Mouse (Mus musculus): ENCODE results near the gene Ssx2ip. TPM values are rescaled to one million over a fixed set of nuclear protein-coding genes. Genes with fewer than 3 reads are reported as not detected.
A peak's percentile ranks its signal among the peaks of the same experiment; 100 is the strongest.

Ssx2ip gene
- total RNA-seq, 2 experiments from 2014 or later = 91.0 to 91.6 TPM

DNA sequence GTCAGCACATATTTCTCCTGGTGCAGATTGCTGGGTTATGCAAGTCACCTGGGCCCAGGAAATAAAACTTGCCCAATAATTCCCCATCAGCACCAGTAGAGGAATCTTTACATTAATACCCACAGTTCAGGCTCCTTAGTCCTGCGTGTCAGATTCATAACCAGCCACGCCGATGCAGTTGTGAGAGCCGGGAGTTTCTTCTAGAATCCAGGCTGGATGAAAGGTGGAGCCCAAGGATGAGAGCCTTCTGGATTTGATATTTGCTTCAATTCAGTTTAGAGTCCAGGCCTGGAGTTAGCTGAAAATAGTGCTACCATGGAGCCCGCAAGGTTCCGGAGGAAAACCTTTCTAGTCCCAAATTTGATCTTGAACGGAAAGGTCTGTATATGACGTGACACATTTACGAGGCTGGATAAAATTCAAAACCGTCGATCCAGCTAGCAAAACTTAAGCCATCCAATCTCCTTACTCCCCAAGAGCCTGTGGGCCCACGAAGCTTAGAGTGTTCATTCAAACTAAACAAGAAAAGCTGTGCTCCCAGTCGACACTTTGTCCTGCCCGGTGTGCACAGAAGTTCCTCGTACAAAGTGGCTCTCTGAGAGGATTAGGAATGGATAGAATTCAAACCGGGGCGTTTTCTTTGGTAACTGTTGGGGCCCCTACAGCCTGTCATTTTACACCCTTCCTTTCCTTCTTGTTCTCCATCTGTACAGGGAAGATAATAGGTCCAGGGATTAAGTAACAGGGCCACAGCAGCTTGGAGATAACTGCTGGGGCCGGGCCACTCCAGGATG lies 968 bp downstream of the Ssx2ip start:
- DNase-seq (ENCODE audit: extremely low spot score in 1 of 2, low spot score in 2 of 2) = no peak
- intact Hi-C loops (cut with DNase I) = loop anchor here (2.0 kb wide), 1 partner anchor 61 kb away; no protein-coding TSS in a partner anchor
- peak overlapping the region; percentile 88 for H3K27ac ChIP-seq

GRCm38 (mm10) chr3:146406007-146406341 lies 1.5 kb downstream of the Ssx2ip start:
- Histone ChIP-seq H3K4me3 (peak overlapping the region; percentile 72), H3K27ac (no peak overlapping the region; the same call in 1 of the 2 replicates)
- no peak for DNase-seq (ENCODE audit: extremely low spot score in 1 of 2, low spot score in 2 of 2)
- TF ChIP-seq CTCF (IDR thresholded peaks at IDR 0.05) = no peak
- intact Hi-C loops (cut with DNase I) = no loop called here

More for the DNA sequence above, 968 bp downstream of the Ssx2ip start:
- TF ChIP-seq CTCF (IDR thresholded peaks at IDR 0.05) = no peak
- H3K4me3 ChIP-seq = peak overlapping the region; percentile 72

DNA sequence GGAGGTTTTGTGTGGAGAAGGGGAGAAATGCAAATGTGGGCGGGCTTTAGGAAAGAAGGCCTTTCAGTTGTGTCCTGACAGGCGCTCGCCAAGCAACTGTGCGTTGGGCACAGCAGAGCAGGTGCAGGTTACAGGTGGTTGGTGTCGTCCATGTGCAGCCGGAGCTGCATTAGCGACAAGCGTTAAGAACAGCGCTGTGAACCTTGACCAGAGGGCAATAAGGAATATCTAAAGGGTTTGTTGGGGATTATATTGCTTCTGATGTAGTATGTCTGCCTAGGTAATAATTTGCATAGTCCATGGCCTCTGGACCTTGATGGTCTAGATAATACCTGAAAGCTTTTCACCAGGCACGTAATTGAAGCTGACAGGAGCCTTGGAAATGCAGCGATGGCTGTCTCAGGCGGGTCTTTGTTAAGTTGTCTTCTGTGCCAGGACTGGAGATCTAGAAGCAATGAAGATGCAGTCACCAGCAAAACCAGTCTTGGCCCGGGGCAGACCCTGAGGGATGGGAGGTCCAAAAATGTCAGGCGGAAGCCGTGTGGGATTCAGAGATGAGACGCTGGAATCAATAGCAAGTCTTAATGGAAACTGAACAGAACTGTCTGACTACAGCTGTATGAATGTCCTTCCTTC lies 2.8 kb downstream of the Ssx2ip start:
- Histone ChIP-seq H3K27ac (no peak overlapping the region), H3K4me3 (peak overlapping the region; percentile 35)
- DNase-seq (ENCODE audit: extremely low spot score in 1 of 2, low spot score in 2 of 2) = no peak
- no peak for TF ChIP-seq CTCF (IDR thresholded peaks at IDR 0.05)
- intact Hi-C loops (cut with DNase I) = no loop called here

DNA sequence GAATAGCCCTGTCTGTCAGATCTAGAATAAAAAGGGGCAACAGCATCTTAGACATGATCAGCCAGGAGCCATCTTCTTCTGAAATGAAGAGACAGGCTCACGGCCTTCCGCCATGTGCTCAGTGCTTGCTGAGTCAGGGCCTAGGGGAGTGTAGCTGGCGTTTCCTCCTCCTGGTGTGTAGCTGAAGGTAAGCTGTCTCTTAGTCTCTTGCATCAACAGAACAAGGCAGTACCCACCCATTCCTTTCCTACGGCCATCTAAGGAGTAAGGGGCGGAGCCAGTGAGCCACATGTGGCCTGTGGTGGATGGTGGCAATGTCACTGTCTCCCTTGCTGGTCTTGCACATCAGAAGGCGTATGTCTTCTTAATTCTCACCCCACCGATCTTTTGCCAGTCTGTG lies 5.7 kb downstream of the Ssx2ip start:
- no peak for DNase-seq (ENCODE audit: extremely low spot score in 1 of 2, low spot score in 2 of 2)
- intact Hi-C loops (cut with DNase I) = no loop called here
- Histone ChIP-seq H3K4me3 (no peak overlapping the region), H3K27ac (no peak overlapping the region)
- no peak for TF ChIP-seq CTCF (IDR thresholded peaks at IDR 0.05)

GRCm38 (mm10) chr3:146412008-146412407 lies 7.6 kb downstream of the Ssx2ip start:
- no peak for DNase-seq (ENCODE audit: extremely low spot score in 1 of 2, low spot score in 2 of 2)
- intact Hi-C loops (cut with DNase I) = no loop called here
- Histone ChIP-seq H3K27ac (peak overlapping the region; percentile 28; the same call in 1 of the 2 replicates), H3K4me3 (no peak overlapping the region)
- TF ChIP-seq CTCF (IDR thresholded peaks at IDR 0.05) = no peak

GRCm38 (mm10) chr3:146412480-146412879 lies 8.0 kb downstream of the Ssx2ip start:
- Histone ChIP-seq H3K4me3 (no peak overlapping the region), H3K27ac (peak overlapping the region; percentile 28; the same call in 1 of the 2 replicates)
- intact Hi-C loops (cut with DNase I) = no loop called here
- no peak for TF ChIP-seq CTCF (IDR thresholded peaks at IDR 0.05)
- no peak for DNase-seq (ENCODE audit: extremely low spot score in 1 of 2, low spot score in 2 of 2)

GRCm38 (mm10) chr3:146413016-146413415 lies 8.6 kb downstream of the Ssx2ip start:
- no peak for DNase-seq (ENCODE audit: extremely low spot score in 1 of 2, low spot score in 2 of 2)
- TF ChIP-seq CTCF (IDR thresholded peaks at IDR 0.05) = no peak
- H3K4me3 ChIP-seq = no peak overlapping the region
- intact Hi-C loops (cut with DNase I) = no loop called here
- peak overlapping the region; percentile 10; the same call in 1 of the 2 replicates for H3K27ac ChIP-seq

GRCm38 (mm10) chr3:146413992-146414391 lies 9.6 kb downstream of the Ssx2ip start:
- intact Hi-C loops (cut with DNase I) = no loop called here
- H3K27ac ChIP-seq = no peak overlapping the region; the same call in 1 of the 2 replicates

GRCm38 (mm10) chr3:146414555-146414954 lies 10.1 kb downstream of the Ssx2ip start:
- intact Hi-C loops (cut with DNase I) = no loop called here
- Histone ChIP-seq H3K27ac (peak overlapping the region; percentile 8; the same call in 1 of the 2 replicates), H3K4me3 (no peak overlapping the region)
- TF ChIP-seq CTCF (IDR thresholded peaks at IDR 0.05) = no peak
- no peak for DNase-seq (ENCODE audit: extremely low spot score in 1 of 2, low spot score in 2 of 2)

More at GRCm38 (mm10) chr3:146413992-146414391, 9.6 kb downstream of the Ssx2ip start:
- H3K4me3 ChIP-seq = no peak overlapping the region
- no peak for DNase-seq (ENCODE audit: extremely low spot score in 1 of 2, low spot score in 2 of 2)
- TF ChIP-seq CTCF (IDR thresholded peaks at IDR 0.05) = no peak

DNA sequence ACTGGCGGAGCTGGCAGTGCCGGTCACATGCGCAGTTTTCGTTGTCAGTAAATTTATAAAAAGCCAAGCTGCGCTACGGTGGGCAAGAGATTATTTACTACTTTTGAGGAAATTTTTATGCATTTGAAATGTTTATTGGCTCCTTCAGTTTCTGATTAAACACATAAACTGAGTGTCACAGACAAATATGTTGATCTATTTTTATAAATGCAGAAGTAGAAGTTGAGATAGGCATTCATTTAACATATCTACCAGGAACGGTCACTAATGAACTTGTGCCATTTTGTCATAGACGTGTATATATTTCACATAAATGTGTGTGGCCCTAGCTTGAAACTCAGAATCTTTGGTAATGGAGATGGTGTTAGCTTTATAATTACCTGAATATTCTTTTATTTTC lies 13.4 kb downstream of the Ssx2ip start:
- no peak for TF ChIP-seq CTCF (IDR thresholded peaks at IDR 0.05)
- no peak for DNase-seq (ENCODE audit: extremely low spot score in 1 of 2, low spot score in 2 of 2)
- intact Hi-C loops (cut with DNase I) = no loop called here
- H3K4me3 ChIP-seq = no peak overlapping the region
- no peak overlapping the region for H3K27ac ChIP-seq

- intact Hi-C loops (cut with DNase I) = no loop called here
- no peak for DNase-seq (ENCODE audit: extremely low spot score in 1 of 2, low spot score in 2 of 2)
- no peak overlapping the region for H3K27ac ChIP-seq
- H3K4me3 ChIP-seq = no peak overlapping the region
- no peak for TF ChIP-seq CTCF (IDR thresholded peaks at IDR 0.05)
Measured at GRCm38 (mm10) chr3:146418901-146419300, 14.5 kb downstream of the Ssx2ip start.

DNA sequence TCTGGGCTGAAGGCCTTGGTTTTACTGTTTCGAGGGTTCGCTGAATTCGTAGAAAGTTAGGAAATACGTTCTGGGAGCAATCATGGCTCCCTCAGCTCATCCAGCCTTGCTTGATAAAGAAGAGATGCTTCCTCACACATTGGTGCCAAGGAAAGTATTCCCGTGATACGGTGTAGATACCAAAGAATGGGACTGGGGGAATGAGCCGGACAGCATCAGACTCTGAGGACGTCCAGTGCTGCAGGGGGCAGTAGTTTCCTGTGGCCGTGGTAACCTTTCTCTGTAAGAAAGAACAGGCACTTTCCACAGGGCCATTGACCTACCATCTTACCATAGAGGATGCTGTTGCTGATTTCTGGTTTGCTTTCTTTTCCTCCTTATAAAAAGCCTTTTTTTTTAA lies 15.1 kb downstream of the Ssx2ip start:
- TF ChIP-seq CTCF (IDR thresholded peaks at IDR 0.05) = no peak

More for the DNA sequence above, 15.1 kb downstream of the Ssx2ip start:
- intact Hi-C loops (cut with DNase I) = no loop called here
- H3K27ac ChIP-seq = no peak overlapping the region; the same call in 1 of the 2 replicates
- no peak overlapping the region for H3K4me3 ChIP-seq
- no peak for DNase-seq (ENCODE audit: extremely low spot score in 1 of 2, low spot score in 2 of 2)

All from left cerebral cortex, adult 2 months (tissue).